Mouse (Mus musculus) kidney, postnatal 25 days (tissue): ENCODE results near the gene Ly6f.
"Not testable (repeated sequence)": the region's sequence is repeated elsewhere in the genome, so short reads cannot be mapped to it uniquely, and the experiment has no call there.

Source experiments
- DNase-seq, 2 experiments: peaks; one replicate each; pipeline ENCODE4 v3.0.0; 2021; ENCODE audit warnings: mixed read lengths in 2 of 2

The Ly6f gene

GRCm38 (mm10) chr15:75268121-75268520, at the start of gene Ly6f:
Gene Ly6f, plus strand, starts transcription at chr15:75268421.
- DNase-seq: no peak

DNA sequence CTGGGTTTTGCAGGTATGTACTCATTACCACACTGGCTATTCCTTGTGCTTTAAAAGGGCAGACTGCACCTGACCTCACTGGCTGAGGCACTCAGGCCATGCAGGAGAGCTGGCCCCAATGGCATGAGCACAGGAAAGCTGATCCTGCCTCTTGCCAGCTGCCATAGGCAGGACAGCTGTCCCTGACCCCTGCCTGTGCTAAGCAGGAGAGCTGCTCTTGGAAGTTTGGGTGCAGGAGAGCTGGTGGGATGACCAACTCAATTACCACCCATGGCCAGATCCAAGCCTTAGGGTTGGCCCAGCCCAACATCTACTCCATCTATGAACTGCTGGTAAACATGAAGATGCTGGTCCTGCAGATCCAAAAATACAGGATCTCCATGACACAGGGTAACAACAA, 46.3 kb upstream of the Ly6f start:
- no peak for DNase-seq

- peak in 1 of 2 experiments; percentile 3 for DNase-seq
These were observed 30.4 kb upstream of the Ly6f start for GRCm38 (mm10) chr15:75237736-75238288.

GRCm38 (mm10) chr15:75240558-75240957, 27.7 kb upstream of the Ly6f start:
- peak; percentile 3 to 44 for DNase-seq

GRCm38 (mm10) chr15:75242756-75243640, 25.2 kb upstream of the Ly6f start:
- DNase-seq: no peak

- DNase-seq: no peak
These were observed 13.6 kb upstream of the Ly6f start for GRCm38 (mm10) chr15:75254671-75255070.

GRCm38 (mm10) chr15:75265863-75266262, 2.4 kb upstream of the Ly6f start:
- DNase-seq: peak in 1 of 2 experiments; percentile 11

GRCm38 (mm10) chr15:75266626-75267025, 1.6 kb upstream of the Ly6f start:
- no peak for DNase-seq

GRCm38 (mm10) chr15:75268916-75269829, 952 bp downstream of the Ly6f start:
- DNase-seq: peak; percentile 27 to 49

DNA sequence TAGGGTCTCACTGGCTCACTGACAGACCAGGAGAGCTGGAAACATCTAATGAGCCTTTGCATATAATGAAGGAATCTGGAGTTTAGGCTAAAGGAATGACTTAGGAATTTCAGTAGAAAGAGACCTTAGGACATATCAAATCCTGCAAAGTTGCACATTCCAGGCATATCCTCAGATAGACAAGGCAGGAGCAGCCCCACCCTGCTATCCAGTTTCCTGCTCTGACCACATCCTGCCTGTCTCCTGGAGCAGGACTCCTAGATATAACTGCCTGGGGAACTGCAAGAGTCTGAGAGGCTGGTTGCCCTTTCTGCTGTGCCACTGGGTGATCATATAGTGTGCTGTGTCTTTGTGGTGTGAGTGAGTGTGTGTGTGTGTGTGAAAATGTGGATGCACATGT, 1.9 kb downstream of the Ly6f start:
- DNase-seq: no peak

GRCm38 (mm10) chr15:75270691-75271362, 2.6 kb downstream of the Ly6f start:
- no peak for DNase-seq

DNA sequence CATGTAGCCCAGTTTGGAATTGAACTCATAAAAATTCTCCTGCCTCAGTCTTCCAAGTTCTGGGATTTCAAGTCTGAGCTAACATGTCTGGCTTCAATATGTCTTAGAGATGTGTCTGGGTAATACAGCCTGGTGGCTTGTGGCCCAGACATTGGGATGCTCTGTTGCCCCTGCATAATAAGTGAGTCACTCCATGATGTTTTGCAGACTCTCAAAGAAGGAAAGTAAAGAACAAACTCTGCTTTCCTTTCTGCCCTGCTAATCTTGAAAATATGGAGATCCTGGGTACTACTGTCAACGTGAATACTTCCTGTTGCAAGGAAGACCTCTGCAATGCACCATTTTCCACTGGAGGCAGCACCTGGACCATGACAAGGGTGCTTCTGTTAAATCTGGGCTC, 3.2 kb downstream of the Ly6f start:
- no peak for DNase-seq

DNA sequence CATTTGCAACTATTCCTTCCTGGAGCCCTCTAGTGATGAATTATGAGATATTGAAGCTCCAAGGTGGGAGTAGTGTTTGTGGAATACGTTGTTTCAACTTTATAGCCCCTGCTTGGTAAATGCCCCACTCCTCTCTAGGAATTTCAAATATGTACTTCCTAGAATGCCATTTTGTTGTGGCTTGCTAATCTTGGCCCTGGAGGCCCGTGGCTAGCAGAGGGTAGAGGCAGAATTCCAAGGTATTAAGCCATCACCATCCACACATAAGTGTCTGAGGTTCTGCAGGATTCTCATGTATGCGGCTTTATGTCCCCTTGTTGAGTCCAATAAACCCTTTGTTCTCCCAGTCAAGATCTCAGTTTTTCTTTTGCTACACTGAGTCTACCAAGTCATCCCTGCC, 3.7 kb downstream of the Ly6f start:
- DNase-seq: no peak

GRCm38 (mm10) chr15:75281991-75282390, 13.8 kb downstream of the Ly6f start:
- not testable (repeated sequence) for DNase-seq

DNA sequence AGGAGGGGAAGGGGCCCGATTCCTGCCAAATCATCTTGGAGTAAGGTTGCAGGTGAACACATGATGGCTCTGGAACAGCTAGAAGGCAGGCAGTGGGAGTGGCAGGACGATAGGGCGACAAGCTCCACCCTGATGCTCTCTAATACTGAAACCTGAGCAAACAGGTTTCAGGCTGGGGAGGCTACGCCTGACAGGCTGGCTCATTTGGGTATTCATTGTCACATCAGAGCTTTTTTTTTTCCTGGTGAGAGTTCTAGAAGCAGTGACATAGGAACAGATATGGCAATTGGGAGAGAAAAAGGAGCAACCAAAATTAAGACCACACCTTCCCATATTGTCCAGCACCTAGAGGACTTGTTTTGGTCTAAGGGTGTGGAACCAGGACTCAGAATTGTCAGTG, 18.3 kb downstream of the Ly6f start:
- DNase-seq: not testable (repeated sequence)

GRCm38 (mm10) chr15:75292377-75292776, 24.2 kb downstream of the Ly6f start:
- DNase-seq: no peak

- DNase-seq: no peak
These were observed 25.7 kb downstream of the Ly6f start for GRCm38 (mm10) chr15:75293873-75294385.

DNA sequence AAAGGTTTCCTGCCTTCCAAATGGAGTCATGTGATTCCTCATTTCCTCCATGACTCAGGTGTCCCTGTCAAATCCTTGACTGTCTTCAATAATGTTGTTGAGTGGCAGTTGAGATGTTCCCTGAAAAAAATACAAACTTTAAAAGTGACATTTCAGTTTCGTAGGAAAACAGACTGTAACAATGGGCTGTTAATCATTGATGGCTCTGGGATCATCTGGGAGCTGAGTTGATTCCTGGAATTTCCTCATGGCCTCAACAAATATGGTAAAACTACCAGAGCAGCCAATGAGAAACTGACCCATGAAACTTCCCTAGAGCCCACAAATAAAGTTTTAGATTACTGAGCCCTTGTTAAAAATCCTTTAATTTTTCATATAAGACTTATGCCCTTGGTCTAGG, 37.9 kb downstream of the Ly6f start:
- DNase-seq: no peak

DNA sequence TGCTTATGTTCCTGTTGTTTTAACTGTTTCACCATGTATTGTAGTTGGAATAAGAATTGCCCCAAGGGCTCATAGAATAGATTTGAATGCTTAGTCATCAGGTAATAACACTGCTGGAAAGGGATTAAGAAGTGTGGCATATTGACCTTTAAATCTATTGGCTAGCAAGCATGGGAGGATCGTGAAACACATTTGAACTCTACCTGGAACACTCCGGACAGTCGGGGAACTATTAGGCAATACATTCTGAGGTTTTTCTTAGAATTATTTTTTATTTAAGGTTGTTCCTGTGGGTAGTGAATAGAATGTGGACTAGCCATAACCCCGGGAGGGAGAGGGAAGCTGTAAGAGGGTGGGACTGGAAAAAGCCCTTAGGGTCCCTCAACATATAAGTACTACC, 41.0 kb downstream of the Ly6f start:
- no peak for DNase-seq

GRCm38 (mm10) chr15:75309946-75310345, 41.7 kb downstream of the Ly6f start:
- DNase-seq: no peak

GRCm38 (mm10) chr15:75314421-75314820, 46.2 kb downstream of the Ly6f start:
- no peak for DNase-seq

DNA sequence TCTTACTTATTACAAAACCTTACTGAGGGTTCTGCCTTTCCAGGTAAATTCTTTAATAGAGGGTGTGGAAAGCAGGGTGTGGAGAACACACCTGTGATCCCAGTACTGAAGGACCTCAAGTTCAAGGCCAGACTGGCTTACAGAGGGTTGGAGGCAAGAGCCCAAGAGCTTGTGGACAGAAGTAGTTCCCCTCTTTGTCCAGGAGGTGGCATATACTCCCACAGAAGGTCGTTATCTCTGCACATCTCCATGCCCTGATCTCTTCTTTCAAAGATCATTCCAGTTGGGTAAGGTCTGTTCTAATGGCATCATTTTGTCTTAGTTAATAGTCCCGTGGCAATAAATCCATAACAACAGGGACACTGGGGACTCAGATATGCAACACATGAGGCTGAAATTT, 49.0 kb downstream of the Ly6f start:
- peak in 1 of 2 experiments; percentile 14 for DNase-seq
